Mouse (Mus musculus) heart, postnatal 0 days (tissue): Measurements from ENCODE around the gene Gorasp1.

Experiments
- CTCF ChIP-seq: IDR thresholded peaks from 2 replicates; pipeline ENCODE4 v1.5.1; 2016; ENCODE audit warnings: antibody characterized with exemption, control low read depth, low read depth
- EP300 ChIP-seq: IDR thresholded peaks from 2 replicates; pipeline ENCODE4 v1.6.1; 2016; ENCODE audit warnings: antibody characterized with exemption, low read depth

- TF ChIP-seq CTCF (no peak), EP300 (no peak)
Observed at GRCm38 (mm10) chr9:119895040-119895721, 42.2 kb downstream of the Gorasp1 start.
